Mouse (Mus musculus) yolk sac, embryonic 10.5 days (tissue): Measurements from ENCODE around the gene Tdrkh.

ENCODE experiments used
- DNase-seq: peaks from one replicate; pipeline ENCODE4 v3.0.0-alpha.2; 2017; ENCODE audit warnings: low spot score

Gene Tdrkh

DNA sequence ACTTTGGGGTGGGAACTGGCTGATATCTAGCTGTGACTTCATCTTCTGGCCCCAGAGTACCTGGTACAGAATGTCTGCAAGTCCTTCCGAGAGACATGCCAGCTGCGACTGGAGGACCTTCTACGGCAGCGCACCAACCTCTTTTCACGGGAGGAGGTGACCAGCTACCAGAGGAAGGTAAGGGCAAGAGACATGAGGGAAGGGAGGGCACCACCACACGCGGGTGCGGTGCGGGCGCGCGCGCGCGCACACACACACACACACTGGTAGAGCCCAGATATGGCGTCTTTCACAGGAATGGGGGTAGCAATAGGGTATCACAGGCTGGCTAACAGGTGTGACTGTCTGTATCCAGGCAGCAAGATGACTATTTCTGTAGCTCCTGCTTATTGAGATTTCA, 23.7 kb upstream of the Tdrkh start:
- no peak for DNase-seq

DNA sequence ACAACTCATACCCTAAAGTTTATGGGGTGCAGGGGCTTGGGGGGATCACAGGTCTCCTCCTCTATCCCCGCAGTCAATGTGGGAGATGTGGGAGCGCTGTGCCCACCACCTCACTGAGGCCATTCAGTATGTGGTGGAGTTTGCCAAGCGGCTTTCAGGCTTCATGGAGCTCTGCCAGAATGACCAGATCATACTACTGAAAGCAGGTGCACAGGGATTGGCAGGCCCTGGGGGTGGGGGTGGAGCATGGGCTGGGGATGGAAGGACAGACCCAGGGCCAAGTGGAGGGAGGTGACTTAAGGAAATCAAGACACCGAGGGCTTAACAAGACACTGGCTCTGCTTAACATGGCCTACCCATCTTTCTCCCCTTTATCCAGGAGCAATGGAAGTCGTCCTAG, 22.1 kb upstream of the Tdrkh start:
- no peak for DNase-seq

DNA sequence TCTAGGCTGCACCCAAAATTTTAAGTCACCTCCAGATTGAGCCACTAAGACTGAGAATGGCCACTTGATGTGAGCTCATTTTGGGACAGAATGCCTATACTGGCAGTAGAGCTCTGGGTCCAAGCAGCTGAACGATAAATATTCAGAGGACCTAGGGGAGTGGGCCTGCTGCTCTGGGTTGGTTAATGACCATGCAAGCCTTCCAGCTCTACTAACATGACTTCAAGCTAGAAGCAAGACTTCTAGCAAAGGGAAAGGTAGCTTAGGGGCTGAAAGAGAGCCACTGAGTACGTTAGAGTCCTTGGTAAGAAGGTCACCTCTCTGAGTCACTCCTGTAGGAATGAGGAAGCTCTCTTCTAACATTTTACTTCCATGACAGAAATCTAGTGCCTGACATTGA, 20.9 kb upstream of the Tdrkh start:
- no peak for DNase-seq

DNA sequence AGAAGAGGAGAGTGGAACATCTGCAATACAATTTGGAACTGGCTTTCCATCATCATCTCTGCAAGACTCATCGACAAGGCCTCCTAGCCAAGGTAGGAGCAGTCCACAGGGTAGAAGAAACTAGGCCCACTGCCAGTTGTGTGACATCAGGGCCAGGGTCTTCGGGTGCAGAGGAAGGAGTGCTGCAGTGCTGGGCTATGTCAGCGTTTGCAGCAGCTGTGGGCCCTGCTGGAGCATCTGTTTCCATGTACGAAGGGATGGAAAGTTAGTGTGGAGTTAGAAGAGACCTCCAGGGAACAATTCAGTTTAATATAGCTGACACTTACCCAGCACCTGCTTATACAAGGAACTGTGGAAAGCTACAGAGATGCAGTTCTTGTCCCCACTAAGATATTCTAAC, 20.0 kb upstream of the Tdrkh start:
- no peak for DNase-seq

DNA sequence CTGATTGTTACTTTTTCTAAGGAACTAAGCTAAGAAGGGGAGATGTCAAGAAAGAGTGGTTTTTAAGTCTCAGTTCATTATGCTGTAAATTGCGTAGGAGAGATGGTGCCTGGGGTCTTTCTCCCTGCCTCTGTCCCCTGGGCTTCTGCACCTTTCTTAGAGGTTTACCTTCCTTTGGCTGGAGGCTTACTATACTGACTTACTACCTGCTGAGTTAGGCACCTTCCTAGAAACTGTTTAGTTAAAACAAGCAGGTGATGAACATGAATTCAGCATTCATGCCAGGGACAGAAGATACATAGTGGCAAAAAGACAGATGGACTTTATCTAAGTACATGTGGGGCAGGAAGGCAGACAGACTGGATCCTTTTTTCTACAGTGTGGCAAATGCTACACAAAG, 16.7 kb upstream of the Tdrkh start:
- no peak for DNase-seq

DNA sequence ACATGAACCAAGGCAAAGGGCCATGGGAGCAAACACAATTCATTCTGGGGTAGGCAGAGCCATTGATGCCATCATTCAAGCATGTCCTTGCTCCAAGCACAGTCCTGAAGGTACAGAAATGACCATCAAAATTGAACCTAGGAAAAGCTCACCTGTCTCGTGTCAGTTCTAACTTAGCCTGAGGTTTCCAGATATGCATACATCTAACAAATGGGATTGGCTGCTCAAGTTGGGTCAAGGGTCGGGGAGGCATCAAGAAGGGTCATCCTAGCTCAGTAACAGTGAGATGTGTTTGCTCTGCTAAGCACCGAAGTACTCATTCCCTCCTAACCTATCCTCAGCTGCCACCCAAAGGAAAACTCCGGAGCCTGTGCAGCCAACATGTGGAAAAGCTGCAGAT, 16.2 kb upstream of the Tdrkh start:
- DNase-seq, result no peak

DNA sequence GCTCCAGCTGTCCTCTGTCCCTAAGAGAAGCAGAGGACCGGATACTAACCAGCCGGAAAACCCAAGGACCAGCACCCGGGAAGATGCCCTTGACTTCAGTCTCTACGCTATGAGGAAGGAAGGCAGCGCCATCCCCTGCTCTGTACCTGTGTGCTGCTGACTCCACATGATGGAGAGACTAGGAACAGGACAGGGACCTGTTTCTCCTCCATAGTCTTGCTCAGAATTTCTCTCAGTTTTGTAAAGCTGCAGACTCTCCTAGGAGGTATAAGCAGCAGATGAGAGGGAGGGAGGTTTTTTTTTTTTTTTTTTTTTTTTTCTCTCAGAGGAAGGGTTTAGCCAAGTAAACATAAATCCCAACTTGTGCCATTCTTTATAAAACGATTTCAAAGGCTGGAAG, 14.9 kb upstream of the Tdrkh start, which contains the start of gene Lingo4:
Gene Lingo4 (plus strand): TSS at position 301 of the 400 bp plus-strand sequence.
- no peak for DNase-seq

DNA sequence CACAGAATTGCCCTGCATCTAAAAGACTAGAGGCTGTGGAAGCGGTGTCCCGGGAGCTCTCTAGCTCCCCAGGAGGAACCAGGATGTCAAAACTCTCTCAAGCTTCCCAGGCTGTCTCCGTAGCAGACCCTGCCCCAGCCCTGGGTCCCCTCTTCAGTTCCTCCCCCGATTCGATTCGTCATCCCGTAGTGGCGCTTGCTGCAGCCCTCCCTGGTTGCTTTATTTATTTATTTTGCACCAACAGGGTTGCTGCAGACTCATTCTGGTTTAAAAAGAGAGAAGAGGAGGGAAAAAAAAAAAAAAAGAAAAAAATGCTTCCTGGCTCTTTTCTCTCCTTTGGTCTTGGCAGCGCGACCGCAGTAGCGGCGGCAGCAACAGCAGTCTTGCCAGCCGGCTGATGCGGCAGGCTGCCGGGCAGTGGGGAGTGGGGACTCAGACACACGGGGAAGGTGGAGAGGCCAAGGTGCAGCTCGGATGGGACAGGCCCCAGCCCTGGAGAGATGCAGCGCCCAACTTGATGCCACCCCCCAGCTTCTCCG, 14.1 kb upstream of the Tdrkh start:
- no peak for DNase-seq

DNA sequence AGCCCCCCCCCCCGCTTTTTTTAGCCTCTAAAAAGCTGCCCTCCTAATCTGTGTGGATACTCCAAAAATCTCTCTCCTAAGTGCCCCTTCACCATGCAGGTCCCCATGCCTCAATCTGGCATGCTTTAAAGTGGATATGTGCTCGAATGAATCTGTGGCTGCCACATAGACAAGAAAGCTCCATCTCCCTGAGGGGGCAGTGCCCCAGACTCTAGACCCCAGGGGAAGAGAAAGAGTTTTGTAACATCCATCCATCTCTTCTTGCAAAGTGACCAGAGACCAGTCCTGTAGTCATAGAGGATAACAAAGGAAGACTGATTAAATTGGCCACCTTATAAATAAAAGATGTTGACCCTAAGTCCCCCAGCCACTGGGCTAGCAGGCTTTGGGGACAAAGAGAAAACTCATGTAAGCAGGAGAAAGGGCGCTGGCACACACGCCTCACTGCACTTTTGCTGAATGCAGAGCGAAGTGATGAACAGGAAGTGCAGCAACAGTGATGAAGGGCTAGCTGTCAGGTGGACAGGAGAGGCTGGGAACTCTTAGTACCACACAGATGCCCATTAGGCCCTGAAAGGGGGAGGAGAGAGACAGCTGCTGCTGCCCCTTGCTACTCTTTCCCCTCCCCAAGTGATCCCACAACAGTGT, 13.3 kb upstream of the Tdrkh start:
- no peak for DNase-seq

DNA sequence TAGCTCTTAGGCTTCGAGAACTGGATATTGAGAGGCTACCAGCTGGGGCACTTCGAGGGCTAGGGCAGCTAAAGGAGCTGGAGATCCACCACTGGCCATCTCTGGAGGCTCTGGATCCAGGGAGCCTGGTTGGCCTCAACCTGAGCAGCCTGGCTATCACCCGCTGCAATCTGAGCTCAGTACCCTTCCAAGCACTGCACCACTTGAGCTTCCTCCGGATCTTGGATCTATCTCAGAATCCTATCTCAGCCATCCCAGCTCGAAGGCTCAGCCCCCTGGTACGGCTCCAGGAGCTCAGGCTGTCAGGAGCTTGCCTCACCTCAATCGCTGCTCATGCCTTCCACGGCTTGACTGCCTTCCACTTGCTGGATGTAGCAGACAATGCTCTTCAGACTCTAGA, 10.6 kb upstream of the Tdrkh start:
- DNase-seq, result no peak

DNA sequence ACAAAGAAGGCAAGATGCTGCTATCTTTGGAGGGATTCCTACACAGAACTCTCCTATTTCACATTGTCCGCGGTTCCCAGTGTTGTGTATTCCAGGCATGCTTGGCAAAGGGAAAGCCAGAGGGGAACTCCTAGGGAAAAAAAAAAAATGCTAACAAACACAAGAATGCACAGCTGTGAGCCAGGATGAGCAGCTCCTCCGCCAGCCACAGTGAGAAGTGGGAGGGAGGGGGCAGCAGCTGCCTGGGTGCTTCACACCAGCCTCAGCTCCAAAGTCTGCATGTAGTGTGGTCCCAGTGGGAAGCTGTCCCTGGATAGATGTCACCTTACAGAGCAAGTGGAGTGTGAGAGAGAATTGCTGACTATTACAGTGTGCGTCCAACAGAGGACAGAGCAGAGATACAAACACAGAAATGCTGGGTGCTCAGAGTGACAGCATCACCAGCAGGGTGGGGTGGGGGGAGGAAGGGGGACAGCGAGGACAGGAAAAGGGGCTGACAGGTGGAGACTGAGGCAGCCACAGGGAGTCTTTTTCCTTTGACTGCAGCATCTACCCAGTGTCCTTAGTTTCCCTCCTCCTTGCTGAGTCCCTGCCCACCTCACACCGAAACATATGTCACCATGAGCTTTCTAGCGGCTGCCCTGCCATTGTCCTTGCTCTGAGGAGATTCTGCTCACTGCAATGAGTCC, 8.6 kb upstream of the Tdrkh start:
- no peak for DNase-seq

DNA sequence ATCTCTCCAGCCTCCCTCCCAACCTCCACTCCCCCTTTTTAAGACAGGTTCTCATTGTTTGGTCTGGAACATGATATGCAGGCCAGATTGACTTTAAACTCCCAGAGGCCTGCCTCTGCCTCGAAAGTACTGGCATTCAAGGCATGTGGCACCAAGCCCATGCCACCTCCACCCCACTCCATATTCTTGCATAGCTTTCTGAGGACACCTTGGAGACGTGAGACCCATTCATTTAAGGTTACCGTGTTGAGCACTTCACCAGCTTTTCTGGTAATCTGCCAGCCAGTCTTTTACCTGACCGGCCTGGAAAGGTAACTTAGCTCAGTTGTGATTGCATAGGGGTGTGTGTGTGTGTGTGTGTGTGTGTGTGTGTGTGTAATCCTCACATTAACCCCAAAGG, 7.5 kb upstream of the Tdrkh start:
- DNase-seq, result no peak

DNA sequence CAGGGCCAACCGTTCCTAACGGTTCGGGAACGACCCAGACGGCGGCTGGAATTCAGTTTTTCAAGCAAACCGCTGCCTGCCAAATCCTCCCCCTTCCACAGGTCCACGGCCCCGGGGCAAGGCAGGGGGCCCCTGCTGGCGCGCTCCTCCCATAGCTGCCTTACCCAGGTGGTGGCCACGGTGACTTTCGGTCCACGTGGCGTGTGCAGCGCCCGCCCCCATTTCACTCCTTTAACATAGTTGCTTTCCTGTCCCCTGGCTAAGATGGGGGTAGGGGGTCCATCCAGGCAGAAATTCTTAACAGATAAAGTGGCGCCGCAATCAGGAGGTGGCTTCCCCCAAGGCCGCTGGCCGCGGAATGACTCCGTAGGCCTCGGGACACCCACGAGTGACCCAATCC, 543 bp upstream of the Tdrkh start:
- no peak for DNase-seq

DNA sequence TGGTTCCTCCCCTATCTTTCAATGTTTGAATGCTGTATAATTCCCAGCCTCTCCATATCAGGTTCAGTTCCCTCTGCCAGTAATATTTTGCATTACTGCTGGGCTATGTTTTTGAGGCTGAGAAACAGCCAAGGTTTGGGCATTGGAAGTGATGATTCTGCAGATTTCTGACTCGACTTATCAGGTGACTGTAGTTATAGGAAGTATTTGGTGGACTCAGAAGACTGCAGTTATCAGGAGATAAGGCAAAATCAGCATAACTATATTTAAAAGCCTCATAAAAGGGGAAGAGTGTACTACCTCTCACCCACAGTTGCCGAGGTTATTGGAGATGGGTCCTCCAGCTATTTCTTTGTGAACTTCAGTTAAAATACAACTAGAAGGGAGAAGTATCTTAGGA, 17.9 kb downstream of the Tdrkh start:
- no peak for DNase-seq

DNA sequence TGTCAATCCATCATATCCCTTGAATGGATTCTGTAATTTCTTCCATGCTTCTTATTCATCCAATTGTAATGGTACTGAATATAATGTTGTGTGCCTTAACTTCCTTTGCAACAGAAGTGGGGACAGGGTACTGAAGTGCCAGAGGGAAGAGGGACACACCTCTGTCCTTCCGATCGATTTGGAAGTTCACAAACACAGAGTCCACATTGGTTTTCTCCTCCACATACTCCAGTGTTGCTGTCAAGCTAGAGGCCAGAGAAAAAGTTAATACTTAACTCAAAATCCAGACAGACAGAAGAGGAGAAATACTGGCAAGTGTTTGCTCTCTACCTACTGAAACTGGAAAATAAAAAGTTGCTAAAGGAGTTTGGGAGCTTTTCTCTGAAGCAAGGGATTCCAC, 21.2 kb downstream of the Tdrkh start:
- DNase-seq, result peak; percentile 25

DNA sequence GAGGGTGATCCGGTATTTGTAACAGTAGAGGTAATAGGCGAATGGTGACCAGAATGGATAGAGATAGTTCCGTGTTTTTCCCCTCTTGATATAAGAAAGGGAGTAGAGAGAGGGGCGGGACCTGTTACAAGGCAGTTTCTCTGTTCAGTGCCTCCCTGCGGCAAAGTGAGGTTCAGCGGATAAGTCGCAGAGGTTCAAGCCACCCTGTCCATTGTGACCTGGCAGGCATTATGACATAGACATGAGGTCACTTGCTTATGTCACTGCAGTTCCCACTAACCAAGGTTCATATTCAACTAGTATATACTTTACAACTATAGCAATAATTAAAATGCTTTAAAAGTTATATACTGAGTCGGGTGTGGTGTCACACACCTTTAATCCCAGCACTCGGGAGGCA, 23.3 kb downstream of the Tdrkh start:
- no peak for DNase-seq

DNA sequence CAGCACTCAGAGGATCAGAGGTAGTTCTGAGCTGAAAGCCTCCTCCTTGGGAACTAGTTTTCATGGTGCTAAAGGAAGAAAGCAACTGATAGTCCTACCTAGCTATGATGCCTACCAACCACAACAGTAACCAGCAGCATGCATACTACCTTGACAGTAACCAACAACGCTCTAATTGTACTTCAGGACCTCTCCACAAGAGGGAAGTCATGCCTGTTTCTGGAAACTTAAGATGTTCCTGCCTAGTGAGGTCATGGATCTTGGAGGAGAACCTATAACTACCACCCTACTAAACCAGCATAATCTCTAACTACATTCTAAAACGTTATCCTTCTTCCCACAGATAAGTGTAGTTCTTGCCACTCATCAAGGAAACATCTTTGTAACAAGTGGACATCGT, 28.1 kb downstream of the Tdrkh start:
- DNase-seq, result no peak

DNA sequence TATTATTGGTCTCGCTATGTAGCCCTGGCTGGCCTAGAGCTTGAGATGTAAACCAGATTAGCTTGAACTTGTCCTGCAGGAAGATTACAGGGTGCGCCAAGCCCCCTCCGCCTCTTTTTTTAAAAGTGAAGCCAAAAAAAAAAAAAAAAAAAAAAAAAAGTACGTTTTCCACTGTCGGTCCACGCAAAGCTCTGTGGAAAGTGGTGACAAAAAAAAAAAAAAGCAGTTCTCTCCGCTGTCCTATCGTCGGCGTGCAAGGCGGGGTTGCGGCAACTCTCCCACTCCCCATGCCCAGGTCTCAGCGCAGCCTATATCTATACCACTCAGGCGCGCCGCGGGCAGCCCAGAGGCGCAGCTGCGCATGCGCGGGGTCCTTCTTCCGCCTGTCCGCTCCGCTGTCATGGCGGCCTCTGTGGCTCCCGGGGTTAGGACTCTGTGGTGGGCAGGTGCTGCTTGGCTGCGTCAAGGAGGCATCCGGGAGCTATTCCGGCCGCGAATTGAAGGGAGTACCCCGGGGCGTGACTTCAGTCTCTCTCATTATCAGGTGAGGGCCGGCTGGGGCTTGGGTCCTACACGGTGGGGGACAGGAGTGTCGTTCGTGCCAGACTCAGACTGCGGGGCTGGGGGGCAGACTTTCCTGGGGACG, 30.0 kb downstream of the Tdrkh start, which contains the start of gene Mrpl9:
Gene Mrpl9 (plus strand): TSS at position 368 of the 646 bp plus-strand sequence.
- peak; percentile 93 for DNase-seq

DNA sequence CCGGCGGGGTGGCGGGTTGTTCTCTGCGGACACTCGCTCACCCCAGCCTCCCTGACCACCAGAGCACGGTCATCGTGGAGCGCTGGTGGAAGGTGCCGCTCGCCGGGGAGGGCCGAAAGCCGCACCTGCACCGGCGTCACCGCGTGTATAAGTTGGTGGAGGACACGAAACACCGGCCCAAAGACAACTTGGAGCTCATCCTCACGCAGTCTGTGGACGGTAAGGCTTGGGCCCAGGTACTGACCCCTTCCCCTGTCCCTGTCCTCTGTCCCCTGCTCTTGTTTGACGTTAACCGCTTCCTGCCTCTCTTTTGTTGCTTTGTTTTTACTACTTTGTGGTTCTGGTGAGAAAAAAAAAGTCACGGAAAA, 30.5 kb downstream of the Tdrkh start, which contains the start of gene Oaz3:
Gene Oaz3 (minus strand): TSS at position 319 of the 368 bp plus-strand sequence.
- DNase-seq, result no peak

DNA sequence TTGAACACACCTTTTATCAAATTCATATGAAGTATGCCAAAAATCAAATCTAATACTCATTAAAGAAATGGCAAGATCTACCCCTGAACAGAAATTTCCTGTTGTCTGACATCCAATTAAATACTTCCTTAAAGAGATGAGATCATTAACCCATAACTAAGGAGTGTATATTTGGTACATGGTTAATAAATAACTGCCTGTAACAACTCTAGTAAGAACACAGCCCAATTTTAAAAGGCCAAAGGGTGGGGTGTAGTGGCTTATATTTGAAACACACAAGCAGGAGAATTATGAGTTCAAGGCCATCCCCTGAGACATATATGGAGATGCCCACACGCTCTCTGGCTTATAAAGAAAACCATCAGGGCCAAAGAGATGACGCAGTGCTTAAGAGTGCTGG, 36.3 kb downstream of the Tdrkh start:
- DNase-seq, result no peak

DNA sequence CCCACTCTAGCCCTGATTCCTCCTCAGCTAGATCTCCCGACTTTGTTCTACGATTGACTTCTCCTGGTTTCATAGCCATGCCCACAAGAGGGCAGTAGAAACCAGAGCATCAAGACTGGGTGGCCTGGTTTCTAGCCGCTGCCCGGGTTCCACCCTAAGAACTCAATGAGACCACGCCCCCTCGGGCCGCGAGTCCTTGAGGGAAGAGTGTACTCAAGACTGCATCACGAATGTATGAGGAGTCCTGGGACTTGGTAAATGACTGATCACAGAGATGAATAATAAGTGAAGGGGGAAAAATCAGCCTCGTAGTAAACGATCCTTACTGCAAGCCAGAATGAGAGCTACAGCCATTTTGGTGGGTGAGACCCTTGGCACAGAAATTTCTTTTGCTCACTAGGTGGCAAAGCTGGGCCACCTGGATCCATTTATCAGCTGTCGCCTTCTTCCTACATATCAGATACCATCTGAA, 43.5 kb downstream of the Tdrkh start:
- DNase-seq, result peak; percentile 84

DNA sequence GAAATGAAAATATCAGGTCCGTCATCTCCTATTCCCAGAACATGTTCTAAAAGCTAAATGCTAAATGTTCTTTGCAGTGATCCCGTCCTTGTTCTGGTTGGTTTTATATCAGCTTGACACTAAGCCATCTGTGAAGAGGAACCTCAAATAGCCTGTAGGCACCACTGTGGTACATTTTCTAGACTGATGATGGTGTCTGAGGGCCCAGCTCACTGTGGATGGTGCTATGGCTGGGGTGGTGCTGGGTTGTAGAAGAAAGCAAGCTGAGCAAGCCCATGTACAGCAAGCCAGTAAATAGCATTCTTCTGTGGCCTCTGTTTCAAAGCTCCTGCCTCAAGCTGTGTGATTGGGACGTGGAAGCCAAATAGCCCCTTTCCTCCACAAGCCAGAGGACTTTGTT, 44.0 kb downstream of the Tdrkh start:
- no peak for DNase-seq

DNA sequence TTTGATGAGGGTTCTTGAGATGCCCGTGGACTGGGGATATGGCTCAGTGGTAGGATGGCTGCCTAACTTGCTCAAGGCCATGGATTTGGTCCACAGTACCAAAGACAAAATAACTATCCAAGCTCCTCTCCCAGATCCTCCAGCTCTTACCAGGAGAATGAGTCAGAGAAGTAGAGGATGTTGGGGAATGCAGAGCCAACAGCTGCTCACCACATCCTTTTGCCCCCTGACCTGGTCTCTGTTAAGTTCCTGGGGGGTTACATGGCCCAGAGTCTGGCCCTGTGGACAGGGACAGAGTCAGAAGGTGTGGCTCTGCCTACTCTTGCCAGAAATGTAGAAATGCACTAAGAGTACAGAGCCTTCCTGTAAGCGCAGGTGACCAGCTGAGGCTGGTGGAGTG, 46.8 kb downstream of the Tdrkh start:
- no peak for DNase-seq
